Mouse (Mus musculus) lung, postnatal 14 days (tissue): ENCODE results near the gene Eipr1.
A peak's percentile ranks its signal among the peaks of the same experiment; 100 is the strongest.

Experiments used
- DNase-seq: peaks from one replicate; pipeline ENCODE4 v3.0.0; 2021

Gene Eipr1

DNA sequence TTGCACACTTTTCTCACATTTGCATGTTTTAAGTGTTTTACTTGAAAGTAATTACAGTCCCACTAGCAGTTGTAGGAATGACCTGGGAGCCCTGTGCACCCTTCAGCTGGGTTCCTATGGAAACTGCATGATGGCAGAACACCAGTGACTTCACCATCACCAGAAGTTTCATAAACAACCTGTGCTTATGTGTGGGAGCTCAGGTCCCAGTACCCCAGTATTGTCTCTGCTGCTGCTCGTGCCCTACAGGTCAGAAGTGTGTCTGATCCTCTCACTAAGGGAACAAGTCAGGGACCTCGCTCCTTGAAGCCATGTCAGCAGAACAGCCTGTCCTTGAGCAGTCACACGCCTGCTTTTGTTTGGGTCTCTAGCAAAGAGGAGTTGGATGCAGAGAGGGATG is 78.9 kb downstream of the Eipr1 start:
- no peak for DNase-seq

DNA sequence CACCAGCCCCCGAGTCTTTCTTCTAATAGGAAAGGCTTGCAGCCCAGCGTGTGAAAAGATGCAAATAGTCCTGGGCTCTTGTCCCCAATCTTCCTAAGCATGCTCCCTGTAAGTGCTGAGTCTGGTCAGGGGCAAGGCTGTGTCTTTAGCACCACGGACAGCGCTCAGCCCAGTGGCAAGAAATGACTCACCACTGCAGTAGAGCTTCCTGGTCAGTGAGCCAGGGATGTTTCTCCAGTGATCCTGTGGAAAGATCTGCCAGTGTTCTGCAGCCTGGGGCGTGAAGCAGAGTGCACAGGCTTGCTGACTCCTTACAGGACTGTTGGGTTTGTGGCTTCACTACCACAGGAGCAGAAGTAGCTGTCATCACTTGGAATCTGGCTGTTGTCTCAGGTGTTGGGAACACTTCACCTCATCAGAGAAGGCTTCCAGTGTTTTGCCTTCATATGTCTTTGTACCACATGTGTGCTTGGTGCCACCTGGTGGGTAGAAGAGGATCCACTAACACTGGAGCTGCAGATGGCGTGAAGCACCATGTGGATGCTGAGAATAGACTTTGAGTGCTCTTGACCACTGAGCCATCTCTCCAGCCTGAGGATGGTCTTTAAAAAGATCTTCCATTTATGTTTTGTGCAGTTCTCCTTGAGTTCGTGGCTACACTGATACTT is 79.6 kb downstream of the Eipr1 start:
- peak; percentile 65 for DNase-seq

DNA sequence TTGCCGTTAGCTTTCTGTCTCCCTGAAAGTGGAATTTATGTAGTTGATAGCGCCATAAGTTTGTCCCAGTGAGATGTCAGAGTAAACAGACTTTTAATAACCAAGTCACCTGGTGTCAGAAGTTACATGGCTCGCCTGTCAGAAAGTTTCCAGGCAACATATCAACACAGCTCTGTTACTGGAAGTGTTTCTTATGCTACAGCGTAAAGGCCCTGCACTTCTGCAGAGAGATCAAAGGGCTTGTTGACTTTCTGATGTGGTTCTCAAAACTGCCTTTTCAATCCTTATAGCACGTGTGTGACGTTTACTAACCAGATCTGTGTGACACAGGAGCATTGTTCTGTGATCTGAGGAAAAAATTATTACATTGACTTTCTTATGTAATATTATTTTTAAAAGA is 82.7 kb downstream of the Eipr1 start:
- no peak for DNase-seq

DNA sequence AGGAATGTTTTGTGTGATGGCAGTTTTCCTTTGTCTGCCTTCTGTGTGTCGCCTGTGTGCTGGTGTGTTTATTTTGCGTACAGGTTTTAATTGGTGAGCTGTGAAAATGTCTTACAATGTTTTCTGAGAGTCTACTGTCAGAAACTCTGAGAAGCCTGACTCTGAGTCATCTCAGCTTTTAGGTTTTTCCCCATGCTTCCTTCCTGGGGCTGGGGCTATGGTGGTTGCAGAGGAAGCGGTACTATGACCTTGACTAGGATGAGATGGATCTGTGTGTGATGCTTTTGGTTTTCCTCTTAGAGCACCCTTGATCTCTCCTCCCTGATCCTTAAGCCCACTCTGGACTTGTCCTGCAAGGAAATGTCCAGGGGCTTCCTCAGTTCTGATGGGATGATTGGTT is 84.1 kb downstream of the Eipr1 start:
- DNase-seq: no peak

DNA sequence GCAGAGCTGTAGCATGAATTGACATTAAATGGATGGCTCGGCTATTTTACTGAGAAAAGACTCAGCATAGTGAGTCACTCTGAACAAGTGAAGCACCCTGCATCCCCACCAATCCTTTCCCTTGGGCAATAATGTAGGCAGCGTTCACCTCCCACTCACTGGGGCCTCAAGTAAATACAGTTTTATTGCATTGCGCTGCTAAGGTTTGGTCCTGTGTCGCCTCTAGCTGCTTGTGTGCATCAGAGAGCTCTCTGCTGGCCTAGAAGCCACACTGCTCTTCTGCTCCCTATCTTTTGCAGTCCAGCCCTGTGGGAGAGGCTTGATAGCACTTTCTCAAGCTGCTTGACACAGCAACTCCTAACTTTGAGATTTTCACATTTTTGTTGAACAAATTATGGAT is 86.7 kb downstream of the Eipr1 start:
- DNase-seq: no peak

DNA sequence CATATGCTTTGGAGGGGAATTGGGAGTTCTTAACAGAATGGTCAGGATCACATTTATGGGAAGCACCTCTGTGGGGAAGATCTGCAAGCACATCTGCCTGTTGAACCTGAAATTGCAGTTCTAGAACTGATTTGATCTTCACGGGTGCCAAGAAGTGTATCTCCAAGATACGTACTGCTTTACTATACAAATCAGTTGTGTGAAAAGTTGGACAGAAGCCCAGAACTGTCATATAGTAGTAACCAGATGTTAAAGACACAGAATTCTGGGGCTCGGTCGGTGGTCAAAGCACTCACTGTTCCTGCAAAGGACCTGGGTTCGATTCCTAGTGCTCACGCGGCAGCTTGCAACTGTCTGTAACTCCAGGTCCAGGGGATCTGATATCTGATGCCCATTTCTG is 87.4 kb downstream of the Eipr1 start:
- no peak for DNase-seq

DNA sequence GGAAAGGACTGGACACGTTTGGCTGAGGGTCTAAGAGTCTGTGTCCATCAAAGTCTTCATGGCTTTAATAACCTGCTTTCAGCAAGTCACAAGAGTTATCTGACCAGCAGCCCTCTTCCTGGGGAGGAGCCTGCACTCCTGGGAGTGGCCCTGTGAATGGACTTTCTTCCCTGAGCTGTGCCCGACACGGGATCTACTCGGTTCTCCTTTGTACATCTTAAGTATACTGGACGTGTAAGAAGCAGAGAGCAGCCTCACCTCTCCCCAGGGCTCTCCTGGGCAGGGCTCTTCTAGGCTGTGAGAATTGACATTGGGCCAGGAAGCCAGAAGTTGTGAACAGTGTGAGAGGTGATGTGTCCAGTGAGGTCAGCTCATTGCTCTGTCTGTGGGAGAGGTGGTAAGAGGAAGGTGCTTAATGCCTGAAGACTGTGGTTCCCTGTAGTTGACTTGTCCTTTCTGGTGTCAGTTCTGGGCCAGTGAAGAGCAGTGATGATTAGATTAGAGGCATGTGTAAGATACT is 89.6 kb downstream of the Eipr1 start:
- DNase-seq: no peak

DNA sequence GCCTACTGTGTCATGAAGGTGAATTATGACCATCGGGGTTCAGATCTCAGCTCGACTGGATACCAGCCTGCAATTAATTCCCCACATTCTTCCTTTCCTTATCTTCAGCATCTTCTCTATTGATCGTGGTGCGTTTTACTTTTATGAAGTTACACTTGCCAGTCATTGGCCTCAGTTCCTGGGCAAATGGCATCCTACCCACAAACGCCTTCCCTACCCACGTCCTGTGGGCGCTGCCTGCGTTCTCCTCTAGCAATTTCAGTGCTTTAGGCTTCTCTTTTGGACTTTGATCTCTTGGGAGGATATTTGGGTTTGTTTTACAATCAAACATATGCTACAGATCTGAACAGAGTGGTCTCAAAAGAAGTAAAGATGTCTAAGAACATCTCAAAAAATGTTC is 94.2 kb downstream of the Eipr1 start:
- no peak for DNase-seq

DNA sequence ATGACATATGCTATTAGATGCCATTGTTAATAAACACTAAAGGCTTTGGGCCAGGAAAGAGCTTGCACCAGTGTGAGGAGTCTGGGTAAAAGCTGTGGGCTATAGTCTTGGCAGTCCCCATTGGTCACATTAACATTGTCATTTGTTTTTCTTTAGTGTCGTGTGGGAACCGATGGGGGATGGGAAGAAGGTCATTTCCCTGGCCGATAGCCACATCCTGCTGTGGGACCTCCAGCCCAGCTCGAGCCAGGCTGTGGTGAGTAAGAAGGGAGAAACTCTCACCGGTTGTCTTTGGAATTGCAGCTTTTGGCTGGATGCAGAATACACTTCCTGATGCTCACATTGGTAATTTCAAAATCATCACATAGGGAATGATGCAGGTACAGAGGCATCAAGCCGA is 95.8 kb downstream of the Eipr1 start:
- DNase-seq: peak; percentile 6

DNA sequence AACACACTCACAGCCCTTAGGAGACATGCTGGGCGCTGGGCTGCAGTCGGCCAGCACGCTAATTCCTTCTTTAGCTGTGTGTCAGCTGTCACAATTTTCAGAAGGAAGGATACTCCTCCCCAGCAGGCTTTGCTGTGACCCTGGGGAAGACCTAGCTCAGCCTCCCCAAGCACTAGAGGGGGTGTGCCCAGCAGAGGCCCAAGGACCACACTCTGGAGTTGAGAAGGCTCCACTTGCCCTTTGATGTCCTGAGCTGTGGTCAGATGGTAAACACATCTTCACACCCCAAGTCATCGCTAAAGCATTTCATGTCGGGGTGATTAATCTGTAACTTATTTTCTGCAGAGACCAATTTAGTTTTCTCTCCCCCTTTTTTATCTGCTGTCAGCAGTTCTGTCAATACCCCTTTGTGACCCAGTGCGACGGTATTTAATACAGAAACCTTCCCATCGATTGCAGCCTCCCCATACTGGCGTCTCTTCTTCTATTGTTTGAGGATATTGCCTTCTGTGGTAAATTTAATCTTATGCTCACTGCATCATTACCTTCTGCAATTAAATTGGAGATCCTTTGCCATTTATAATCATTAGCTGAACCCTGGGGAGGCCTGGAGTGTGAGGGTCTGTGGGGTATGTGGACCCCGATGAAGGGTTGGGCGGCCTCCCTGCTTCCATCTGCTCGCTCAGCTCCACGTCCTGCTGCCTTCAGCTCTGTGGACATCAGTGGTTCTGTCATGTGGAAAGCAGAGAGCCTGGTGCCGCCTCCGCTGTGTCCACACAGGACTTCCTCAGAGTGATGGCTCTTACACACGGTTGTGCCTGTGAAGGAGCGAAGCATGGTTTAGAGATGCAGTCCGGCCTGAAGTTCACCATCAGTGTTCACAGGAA is 97.4 kb downstream of the Eipr1 start:
- DNase-seq: no peak

DNA sequence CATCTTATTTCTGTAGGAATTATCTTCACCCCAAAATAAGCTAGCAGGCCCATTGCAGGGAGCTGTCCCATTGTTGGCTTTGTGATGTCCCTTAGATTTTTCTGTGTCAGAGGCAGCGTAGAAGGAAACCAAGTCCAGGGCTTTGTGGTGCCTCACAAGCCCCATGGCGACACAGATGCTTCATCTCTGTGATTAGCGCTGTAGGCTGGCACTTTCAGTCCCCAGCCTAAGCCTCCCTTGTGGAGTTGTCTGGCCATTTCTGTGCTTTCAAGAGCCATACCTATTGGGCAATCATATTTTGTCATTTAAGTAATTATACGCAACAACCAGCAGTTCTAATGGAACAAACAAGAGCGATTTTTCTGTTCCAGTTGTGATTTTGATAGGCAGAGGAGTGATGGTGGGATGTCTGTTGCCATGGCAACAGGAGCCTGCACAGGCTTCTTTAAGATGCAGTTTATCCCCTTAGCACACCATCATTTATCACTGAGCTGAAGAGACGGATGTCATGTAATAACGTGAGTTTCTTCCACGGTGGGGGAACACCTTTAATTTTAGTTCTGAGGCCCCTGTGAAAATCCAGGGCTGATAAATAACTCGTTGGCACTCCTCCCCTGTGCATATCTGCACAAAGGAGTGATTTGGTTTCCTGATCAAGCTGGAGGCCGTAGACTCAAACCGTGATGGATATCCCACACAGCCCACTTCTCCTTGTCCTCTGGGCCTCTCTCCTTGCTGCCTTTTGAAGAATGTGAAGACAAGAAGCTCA is 108.1 kb downstream of the Eipr1 start:
- DNase-seq: no peak

DNA sequence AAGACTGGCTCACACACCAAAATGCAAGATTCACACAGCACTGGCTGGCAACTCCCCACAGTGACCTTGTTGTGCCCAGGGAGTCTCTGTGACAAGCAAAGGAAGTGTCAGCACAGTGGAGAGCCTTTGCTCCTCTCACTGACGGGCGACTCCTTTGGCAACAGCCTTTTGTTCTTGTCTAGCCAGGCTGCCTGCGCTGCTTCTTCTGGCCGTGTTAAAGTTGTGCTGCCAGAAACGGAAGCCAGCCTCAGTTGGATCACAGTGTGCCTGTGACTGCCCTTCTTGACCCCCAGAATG is 108.6 kb downstream of the Eipr1 start:
- no peak for DNase-seq

DNA sequence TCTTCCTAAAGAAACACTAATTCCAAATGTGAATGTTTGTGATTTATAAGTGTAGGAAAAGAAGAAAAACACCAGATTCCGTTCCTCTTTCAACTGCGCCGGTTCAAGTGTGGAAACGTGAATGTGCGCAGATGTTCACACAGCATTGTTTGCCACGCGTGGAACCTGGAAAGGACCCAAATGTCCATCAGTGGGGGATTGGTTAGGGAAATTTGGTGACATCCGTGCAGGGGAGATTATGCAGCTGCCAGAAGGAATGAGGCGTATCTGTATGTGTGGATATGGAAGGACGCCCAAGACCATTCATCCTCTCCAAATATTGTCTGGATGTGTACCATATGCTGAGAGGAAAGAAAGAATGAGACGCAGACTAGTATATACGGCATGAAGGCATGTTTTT is 111.7 kb downstream of the Eipr1 start:
- DNase-seq: no peak

DNA sequence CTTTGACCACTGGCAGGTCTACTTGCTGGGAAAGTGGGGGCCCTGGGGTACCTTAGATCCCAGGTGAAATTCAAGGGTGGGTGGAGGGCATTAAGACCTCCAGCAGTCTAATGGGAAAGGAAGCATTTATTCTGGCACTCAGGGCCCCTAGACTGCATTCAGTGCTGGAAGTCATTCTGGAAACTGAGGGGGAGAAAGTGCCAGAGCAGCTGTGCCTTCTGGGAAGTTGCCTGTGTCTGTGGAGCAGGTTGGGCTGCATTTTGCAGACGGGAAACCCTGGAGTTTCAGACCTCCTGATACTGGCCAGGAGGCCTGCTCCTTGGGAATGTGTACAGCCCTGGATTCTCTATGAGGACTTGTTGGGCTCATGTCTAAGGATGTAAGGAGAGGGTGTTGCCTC is 114.5 kb downstream of the Eipr1 start:
- no peak for DNase-seq

DNA sequence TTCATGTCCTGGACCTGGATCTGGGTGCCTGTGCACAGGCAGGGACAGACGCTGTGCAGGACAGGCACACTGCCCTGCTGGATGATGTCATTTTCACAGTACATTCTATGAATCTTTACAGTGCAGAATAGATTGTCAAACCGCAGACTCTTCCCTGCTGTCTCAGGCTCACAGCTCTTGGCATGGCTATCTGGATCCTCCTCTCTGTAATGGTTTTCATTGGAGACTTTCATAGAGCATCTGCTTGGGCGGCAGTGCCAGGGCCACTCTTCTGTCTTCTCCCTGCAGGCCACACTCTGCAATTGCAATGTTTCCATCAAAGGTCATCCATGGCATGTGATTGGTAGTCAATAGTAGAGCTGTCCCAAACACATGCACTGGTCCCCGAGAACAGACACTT is 117.2 kb downstream of the Eipr1 start:
- DNase-seq: no peak

DNA sequence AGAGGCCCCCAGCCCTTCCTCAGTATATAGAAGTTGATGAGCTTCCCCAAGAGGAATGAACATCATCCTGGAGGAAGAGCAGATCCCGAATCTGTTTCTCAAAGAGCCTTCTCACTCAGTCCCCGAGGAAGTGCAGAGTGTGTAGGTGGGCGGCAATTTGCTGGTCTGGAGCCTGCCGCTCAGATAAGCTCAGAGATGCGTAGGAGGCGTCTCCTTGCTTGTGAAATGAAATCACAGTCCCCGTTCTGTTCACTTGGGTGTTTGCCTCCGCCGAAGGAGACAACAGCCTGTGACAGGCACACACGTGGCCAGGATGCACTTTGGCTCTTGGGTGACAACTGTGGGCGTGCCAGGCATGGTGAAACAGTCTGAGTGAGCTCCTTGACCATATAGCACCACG is 120.7 kb downstream of the Eipr1 start:
- no peak for DNase-seq

DNA sequence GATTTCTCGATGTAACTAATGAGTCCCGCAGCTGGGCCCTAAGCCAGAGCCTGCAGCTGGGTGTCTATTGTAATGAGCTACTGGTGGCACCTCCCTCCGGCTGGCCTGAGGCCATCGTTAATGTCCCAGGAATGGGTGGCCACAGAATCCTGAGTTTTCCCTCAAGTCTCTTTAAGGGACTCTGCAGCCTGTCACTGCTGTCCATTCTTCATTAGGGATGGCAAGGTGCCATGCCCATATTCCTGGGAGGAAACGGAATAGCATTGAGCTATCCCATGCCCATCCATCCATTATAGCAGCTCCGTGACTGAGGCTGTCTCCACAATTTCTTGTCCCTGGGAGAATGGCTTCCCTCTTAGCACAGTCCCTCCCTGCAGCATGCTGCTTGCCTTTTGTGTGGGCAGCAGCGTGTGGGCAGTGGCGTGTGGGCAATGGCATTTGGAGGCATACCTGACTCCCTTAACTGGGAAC is 123.2 kb downstream of the Eipr1 start:
- DNase-seq: no peak

DNA sequence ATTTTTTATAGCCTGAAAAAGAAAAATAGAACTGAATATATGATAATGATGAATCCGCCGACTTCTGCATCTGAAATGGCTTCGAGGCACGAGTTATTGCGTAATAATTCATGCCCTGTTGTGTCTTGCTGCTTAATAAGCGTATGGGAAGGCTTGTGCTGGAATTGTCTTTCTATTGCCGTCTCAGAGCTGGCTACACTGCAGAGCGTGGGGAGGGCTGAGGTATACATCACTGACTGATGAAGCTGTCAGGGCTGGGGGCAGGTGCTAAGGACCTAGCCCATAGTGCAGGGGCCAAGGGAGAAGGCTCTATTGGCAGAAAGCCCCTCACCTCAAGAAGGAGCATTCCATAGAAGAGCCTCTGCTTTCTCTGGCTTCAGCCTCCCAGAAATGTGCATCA is 123.9 kb downstream of the Eipr1 start:
- DNase-seq: no peak

DNA sequence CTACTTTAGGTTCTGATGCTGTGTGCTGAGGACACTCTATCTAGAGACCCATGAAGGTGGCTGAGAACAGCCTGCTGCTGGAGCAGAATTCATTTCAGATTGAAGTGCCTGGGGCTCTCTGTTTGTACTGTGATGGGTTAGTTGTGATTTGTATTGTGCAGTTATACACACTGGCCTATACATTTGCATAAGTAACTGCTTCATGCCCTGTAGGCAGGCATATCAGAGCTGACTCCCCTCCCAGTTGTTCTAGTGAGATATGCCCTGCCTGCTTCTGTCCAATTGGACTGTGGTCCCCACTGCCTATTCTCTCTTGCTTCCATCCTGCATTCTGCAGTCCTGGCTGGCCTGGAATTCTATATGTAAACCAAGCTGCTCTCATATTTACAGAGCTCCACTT is 128.9 kb downstream of the Eipr1 start:
- no peak for DNase-seq

DNA sequence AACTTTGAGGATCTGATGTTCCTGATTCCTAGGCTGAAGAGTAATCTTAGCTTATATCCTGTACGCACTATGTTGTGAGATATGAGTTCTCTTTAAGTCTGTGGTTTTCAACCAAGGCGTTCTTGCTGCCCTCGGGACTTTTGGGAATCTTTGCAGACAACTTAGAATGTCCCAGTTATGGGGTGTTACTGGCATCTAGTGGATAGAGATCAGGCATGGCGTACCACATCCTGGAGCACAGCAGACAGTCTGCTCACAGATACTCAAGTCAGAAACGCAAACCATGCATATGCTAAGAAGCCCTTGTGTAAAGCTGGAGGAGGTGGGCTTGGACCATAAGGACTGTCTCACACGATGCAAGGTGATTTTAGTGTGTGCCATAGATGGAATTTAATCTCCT is 136.1 kb downstream of the Eipr1 start:
- DNase-seq: no peak

DNA sequence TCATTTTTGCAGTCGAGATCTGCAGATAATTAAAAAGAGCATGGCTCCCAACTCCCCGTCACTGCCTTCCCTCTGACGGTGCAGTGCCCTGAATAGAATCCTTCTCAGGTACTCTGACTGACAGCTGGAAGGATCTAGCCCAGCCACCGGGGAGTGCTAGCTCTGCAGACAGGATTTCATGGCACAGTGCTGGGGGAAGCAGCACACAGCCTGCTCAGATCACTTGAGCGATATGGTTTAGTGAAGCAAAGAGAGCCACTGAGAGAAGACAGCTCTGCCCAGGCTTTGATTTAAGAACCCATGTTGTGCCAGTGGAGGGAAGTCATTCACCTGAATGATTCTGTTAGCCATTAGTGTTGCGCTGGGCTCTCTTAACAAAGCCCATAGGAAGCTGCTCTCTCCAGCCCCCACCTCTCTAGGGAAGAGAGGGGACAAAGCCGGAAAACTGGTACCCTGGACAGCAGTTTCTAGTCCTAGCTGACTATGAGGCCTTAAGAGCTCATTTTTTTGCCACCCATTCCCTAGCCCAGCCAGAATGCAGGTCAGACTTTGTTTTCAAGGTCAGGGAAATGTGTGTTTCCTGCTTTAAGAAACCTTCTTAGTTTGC is 137.6 kb downstream of the Eipr1 start:
- no peak for DNase-seq

DNA sequence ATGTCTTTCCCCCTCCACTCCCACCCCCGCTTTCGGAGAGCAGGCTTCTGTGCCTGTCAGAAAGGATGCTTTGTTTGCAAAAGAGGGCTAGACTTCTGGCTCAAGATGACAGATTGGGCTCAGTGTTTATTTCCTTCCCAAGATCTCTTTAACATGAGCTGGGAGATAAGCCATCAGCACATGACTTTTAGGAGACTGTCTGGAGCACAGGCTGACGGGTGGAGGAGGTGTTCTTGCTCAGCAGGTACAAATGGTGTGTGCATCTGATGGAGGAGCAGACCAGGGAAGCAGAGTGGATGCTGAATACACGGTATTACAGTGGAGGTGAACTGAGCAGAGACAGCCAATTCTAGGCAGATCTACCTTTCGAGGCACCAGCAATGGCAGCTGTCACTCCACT is 139.9 kb downstream of the Eipr1 start:
- DNase-seq: no peak

DNA sequence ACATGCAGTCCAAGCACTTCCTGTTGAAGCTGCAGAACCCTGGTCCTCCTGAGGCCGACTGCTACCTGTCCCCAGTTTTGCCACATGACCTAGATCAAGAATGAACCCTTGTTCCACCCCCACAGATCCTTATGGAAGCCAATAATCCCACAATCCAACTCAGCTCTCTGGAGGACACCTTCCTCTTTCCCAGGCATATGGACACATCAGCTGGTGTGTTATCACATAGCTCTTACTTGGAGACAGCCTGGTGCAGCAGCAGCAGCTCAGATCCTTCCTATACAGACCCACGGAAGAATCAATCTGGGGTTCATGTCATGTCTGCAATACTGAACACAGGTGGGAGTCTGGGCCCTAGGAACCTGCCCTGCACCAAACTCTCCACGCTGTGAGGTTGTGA is 145.0 kb downstream of the Eipr1 start:
- DNase-seq: no peak
